Mouse (Mus musculus): ENCODE results near the gene Map7.

The Map7 gene

DNA sequence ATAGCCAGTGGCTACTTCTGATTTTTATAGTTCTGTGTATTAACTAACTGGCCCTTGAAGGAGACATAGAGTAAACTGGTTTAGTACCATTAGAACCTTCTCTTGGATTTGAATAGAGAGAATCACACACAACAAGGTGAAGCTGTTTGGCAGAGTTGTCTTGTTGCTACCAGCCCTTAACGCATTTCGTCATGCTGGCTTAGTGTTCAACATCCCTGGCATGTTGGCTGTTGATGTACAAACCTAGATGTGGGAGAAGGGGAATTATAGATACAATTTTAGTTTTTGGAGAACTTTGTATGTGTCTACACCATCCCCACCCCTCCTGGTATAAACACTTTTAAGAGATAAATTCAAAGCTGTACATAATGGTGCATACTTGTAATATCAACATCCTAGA is 37.5 kb downstream of the Map7 start:
- WGBS, result 92% methylated on average over 2 of the region's 2 CpGs

- WGBS, result 89% methylated on average over 5 of the region's 5 CpGs
These were observed 38.6 kb downstream of the Map7 start for GRCm38 (mm10) chr10:20186800-20187273.

DNA sequence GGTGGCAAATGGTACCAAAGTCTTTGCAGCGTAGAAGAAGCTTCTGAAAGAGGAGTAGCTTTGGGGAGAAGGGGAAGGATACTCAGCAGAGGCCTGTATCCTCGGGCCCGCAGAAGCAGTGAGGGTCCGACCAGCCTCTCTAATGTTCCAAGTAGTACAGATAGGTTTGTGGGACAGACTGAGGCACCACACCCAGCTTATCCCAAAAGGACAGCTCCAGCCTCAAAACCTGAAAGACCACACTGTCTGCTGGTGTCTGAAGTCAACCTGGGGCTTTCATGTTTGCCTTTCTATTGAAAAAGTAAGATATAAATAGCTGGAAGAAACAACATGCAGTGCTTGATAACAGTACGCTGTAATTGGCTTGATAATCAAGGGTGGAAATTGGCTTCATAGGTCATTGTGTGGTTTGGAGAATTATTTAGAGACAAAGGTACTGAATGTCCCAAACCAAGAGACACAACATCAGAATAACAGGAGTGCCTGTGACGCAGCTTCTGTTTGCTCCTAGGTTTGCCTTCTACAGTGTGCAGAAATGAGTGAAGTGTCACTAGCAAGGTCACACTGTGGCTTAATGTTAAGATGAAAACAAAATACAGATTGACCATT is 42.0 kb downstream of the Map7 start:
- WGBS, result 90% methylated on average over 6 of the region's 6 CpGs

GRCm38 (mm10) chr10:20194847-20195540 is 46.7 kb downstream of the Map7 start:
- 57% methylated on average over 13 of the region's 13 CpGs for WGBS

DNA sequence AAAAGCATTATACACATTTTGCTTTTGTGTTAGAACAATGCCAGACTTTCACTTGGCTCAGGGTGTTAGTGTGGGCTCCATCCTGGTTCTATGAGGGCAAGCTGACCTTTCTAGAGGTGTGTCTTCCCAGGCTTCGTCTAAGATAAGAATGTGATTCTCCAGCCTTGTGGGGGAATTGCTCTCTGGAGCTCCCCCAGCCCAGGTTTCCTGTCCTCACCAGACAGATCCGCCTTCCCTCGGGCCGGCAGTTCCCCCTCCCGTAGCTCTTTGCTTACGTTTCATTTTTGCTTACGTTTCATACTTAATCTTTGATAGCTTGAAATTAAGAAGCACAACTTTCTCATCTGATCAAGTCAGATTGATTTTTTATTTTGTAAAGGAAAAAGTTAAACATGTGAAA is 48.8 kb downstream of the Map7 start:
- 83% methylated on average over 7 of the region's 7 CpGs for WGBS

GRCm38 (mm10) chr10:20198968-20199737 is 50.9 kb downstream of the Map7 start:
- WGBS, result 22% methylated on average over 10 of the region's 10 CpGs

GRCm38 (mm10) chr10:20201236-20201635 is 53.0 kb downstream of the Map7 start:
- 56% methylated on average over 3 of the region's 3 CpGs for WGBS

- WGBS, result 81% methylated on average over 9 of the region's 9 CpGs
These were observed 53.9 kb downstream of the Map7 start for GRCm38 (mm10) chr10:20202171-20202570.

GRCm38 (mm10) chr10:20202818-20203217 is 54.5 kb downstream of the Map7 start:
- 70% methylated on average over 6 of the region's 6 CpGs for WGBS

GRCm38 (mm10) chr10:20203502-20203901 is 55.2 kb downstream of the Map7 start:
- 83% methylated on average over 6 of the region's 6 CpGs for WGBS

DNA sequence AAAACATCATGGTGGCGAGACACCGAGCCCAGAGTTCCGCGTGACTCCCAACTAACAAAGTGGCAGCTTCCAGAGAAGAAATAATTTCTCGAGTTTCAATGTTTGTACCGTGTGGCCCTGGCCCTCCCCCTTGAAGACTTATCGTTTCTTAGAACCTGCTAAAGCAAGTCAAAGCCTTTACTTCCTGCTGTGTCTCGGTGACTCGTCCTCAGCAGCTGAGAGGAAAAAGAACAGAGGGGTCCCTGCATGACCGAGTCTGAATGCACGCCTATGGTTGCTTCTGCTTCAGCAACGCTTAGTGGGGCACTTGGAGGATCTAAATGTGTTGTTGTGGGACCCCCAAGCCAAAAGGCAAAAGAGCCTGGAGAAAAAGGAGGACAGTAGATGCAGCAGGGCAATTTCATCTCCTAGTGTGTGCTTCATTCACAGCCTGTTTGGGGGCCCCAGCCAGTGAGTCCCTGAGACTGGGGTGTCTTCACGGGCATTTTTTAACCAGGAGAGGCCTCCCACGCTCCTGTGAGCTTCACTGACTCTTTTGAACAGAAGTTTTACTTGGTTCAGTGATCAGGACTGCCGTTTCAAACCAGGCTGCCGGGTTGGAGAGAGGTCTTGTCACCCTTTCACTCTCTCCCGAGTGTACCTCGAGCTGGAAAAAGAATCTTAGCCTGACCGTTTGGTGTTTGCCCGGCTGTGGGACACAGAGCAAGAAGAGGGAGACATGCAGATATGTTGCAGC is 56.6 kb downstream of the Map7 start:
- WGBS, result 63% methylated on average over 20 of the region's 20 CpGs

DNA sequence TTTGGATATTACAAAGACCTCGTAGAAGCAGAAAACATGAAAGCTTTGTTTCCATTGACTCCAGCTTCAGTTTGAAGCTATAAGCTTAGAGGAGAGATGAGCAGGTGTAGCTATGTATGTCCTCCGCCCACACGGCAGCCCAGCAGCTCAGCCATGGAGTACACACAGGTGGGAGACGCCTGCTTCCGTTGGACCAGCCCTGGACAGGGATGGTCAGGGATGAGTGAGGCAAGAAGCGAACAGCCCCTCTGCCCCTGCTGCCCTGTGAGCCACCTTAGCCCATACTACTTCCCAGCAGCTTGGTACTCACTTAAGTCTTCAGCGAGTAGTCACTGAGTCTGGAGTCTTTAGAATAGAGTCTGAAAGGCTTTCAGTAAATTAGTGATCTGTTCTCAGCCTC is 58.7 kb downstream of the Map7 start:
- 82% methylated on average over 7 of the region's 7 CpGs for WGBS

- WGBS, result 88% methylated on average over 5 of the region's 5 CpGs
These were observed 61.5 kb downstream of the Map7 start for GRCm38 (mm10) chr10:20209609-20210341.

DNA sequence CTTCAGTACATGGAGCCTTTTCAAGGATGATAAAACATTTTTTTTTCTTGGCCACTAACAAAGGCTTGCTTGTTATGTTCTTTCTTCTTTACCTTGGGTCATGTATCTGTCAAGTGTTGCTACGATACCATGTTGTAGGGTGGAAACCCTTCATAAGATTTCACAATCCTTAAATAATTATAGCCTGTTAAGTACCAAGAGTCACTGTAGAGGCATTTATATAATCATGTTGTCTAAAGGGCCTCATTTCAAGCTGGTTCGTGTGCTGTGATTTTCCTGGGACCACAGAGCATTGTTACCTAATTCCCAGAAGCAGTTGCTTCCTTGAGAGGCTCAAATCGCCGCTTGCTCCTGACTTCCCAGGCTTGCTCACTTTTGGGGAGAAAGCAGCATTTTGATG is 66.1 kb downstream of the Map7 start:
- WGBS, result 84% methylated on average over 4 of the region's 4 CpGs

- 88% methylated on average over 6 of the region's 6 CpGs for WGBS
These were observed 68.7 kb downstream of the Map7 start for GRCm38 (mm10) chr10:20216982-20217381.

GRCm38 (mm10) chr10:20218866-20219265 is 70.6 kb downstream of the Map7 start:
- WGBS, result 77% methylated on average over 4 of the region's 4 CpGs

GRCm38 (mm10) chr10:20219538-20219937 is 71.3 kb downstream of the Map7 start:
- 70% methylated on average over 8 of the region's 8 CpGs for WGBS

- 55% methylated on average over 10 of the region's 10 CpGs for WGBS
These were observed 72.3 kb downstream of the Map7 start for GRCm38 (mm10) chr10:20220443-20221071.

DNA sequence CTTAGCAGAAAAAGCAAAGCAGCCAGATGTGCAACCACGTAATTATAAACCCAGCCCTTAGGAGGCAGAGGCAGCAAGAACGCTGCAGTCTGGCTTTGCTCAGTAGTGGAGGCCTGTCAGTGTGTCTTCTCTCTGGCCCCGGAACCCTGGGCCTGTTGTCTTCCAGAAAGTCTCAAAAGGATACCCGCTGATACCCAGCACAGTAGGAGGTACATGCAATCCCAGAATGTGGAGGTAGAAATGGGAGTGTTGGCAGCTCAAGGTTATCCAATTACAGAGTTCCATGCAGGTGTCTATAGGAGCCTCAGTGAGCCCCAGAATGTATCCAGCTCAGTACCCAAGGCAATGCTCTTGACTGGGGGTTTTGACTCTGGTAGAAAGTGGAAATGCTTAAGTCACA is 73.7 kb downstream of the Map7 start:
- 92% methylated on average over 4 of the region's 4 CpGs for WGBS

GRCm38 (mm10) chr10:20226728-20227127 is 78.5 kb downstream of the Map7 start:
- WGBS, result 51% methylated on average over 4 of the region's 4 CpGs

GRCm38 (mm10) chr10:20230026-20230425 is 81.8 kb downstream of the Map7 start:
- 71% methylated on average over 5 of the region's 5 CpGs for WGBS

Data from cerebral cortex, adult 2 months (tissue).